Comparison of ENCODE assay signal across 23 mouse cellular contexts in the genomic region with DNA sequence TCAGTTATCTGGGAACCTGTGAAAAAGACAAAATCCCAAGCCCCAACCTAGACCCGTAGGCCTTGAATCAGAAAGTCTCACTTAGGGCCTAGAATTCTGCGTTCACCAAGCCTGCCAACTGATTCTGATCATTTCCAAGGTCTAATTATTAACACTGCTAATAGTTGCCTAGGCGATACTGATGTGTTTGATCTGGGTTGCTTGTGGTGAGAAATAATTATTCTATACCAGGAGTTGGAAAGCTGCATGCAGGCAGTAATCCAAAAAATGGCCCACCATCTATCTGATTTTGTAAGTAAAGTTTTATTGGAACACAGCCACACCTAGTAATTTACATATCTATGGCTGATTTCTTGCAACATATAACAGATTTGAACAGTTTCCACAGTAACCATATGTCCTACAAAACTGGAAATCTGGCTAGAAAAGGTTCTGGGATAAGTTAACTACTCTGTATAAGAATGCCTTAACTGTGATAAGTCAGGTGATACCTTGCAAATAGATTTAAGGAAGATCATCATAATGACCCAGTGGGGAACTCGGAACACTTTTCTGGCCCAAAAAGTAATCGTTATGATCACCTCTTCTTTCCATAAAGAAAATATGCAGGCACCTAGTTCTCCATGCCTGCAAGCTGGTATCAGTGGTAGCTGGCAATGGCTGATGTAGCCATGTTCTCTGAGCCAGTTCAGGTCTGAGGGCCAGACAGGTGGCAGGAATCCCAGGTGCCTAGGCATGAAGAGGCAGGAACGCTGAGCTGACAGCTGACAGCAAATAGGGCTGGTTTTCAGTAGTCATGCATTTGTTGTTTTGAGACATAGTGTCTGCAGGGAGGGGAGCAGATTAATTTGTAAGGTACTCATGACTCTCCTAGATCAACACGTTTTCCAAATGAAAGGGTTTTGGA.
DNase-seq lines count a peak whose midpoint lies in the region; TF ChIP-seq lines count a peak whose summit lies in the region.
"Had no signal": no experiment of that assay in that cellular context is flagged by ENCODE, and none has a peak within 500 bp of the region (broad histone marks: within the 10 kb centered on the region; RNA-seq: fewer than 3 reads in every experiment).

No protein-coding gene starts in this region.

- H3K27ac ChIP-seq in cerebellum, adult 2 months (ENCODE audit: insufficient read depth, low read length), result peak overlapping the region; percentile 28; the same call in 1 of the 2 replicates
- H3K27ac ChIP-seq: heart, embryonic 10.5 days; hindbrain, embryonic 14.5 days; kidney, postnatal 0 days; limb, embryonic 10.5 days; liver, embryonic 15.5 days; midbrain, embryonic 10.5 days; neural tube, embryonic 13.5 days had no signal

- 56% methylated on average over 7 of the region's 7 CpGs for WGBS in cerebellum, adult 2 months

- DNase-seq in layer of hippocampus, adult 9-10 months (ENCODE audit: low spot score), result peak; percentile 21
- no peak for DNase-seq in layer of hippocampus, postnatal 10 days (ENCODE audit: low spot score in 2 of 2)
- DNase-seq in cerebellum, adult 11 months, result peak; percentile 32
- peak; percentile 35 to 67 for DNase-seq in cerebellum, adult 2 months
- peak; percentile 49 to 65 for DNase-seq in cerebellum, postnatal 25 days
- no peak for DNase-seq in heart, adult 9 months (ENCODE audit: low spot score in 2 of 2)
- DNase-seq in left cerebral cortex, postnatal 25 days (ENCODE audit: low spot score in 2 of 2), result no peak
- DNase-seq in spleen, postnatal 4 days (ENCODE audit: low spot score in 2 of 2), result no peak
- DNase-seq: adrenal gland, adult 8-10 months; gastrocnemius, postnatal 10 days; heart, postnatal 4 days; kidney, adult 18-20 months; liver; retina, postnatal 1 day; thymus, postnatal 14 days had no signal

- peaks cover 23% of the 10 kb centered on the region; the same call in 1 of the 2 replicates for H3K4me1 ChIP-seq in cerebellum, adult 2 months (ENCODE audit: control insufficient read depth, insufficient read depth, low read length)
- H3K4me1 ChIP-seq: limb, embryonic 10.5 days; liver, embryonic 15.5 days; neural tube, embryonic 13.5 days had no signal

- intact Hi-C loops in left cerebral cortex, postnatal 25 days (cut with DNase I), result no loop called here

- no peak overlapping the region for H3K4me3 ChIP-seq in cerebellum, adult 2 months (replicated peaks; ENCODE audit: insufficient read depth, low read depth, low read length)
- H3K4me3 ChIP-seq: heart, embryonic 10.5 days; limb, embryonic 10.5 days; liver, embryonic 15.5 days; midbrain, embryonic 10.5 days; myocyte; neural tube, embryonic 13.5 days had no signal

- no peak for TF ChIP-seq CTCF in cerebellum, adult 2 months (IDR thresholded peaks at IDR 0.05; ENCODE audit: borderline replicate concordance, insufficient read depth, low read depth, low read length)

- H3K27me3 ChIP-seq in cerebellum, adult 2 months (ENCODE audit: control insufficient read depth, insufficient read depth, low read length), result no peaks in the 10 kb centered on the region
- H3K27me3 ChIP-seq: liver, embryonic 15.5 days; neural tube, embryonic 13.5 days had no signal

- no peak for TF ChIP-seq POLR2A in cerebellum, adult 2 months (IDR thresholded peaks at IDR 0.05; ENCODE audit: borderline replicate concordance, insufficient read depth, low read length)

Comparison
In these comparisons a context has a peak if more than half of its experiments do, and no peak if none do; other contexts are left out.
1. DNase-seq: peak in layer of hippocampus, adult 9-10 months (single experiment), cerebellum, adult 11 months (single experiment), cerebellum, adult 2 months (2 of 2) and cerebellum, postnatal 25 days (2 of 2); none in layer of hippocampus, postnatal 10 days (0 of 2), heart, adult 9 months (0 of 2), left cerebral cortex, postnatal 25 days (0 of 2) and spleen, postnatal 4 days (0 of 2).